Mouse (Mus musculus) erythroblast, embryonic 14.5 days (primary cell): Measurements from ENCODE around the gene Ten1.

Experiments
- GATA1 ChIP-seq: IDR thresholded peaks from 2 replicates; pipeline ENCODE4 v1.6.1; 2012; ENCODE audit warnings: low read length, inconsistent platforms, mixed read lengths
- TAL1 ChIP-seq: IDR thresholded peaks from 3 replicates; pipeline ENCODE4 v1.6.1; 2012; ENCODE audit warnings: low read length, inconsistent platforms, mixed read lengths

- TF ChIP-seq GATA1, result no peak
- no peak for TF ChIP-seq TAL1
Observed at GRCm38 (mm10) chr11:116237742-116238395, 39.2 kb downstream of the Ten1 start, which contains the start of gene Evpl.
